Mouse (Mus musculus): ENCODE data around the gene Tenm4.

Gene Tenm4

GRCm38 (mm10) chr7:96476987-96477613 lies 306.1 kb downstream of the Tenm4 start:
- DNase-seq (ENCODE audit: extremely low spot score) = no peak

- no peak for DNase-seq (ENCODE audit: extremely low spot score)
These were observed 308.1 kb downstream of the Tenm4 start for GRCm38 (mm10) chr7:96479139-96479538.

GRCm38 (mm10) chr7:96480351-96480983 lies 309.4 kb downstream of the Tenm4 start:
- DNase-seq (ENCODE audit: extremely low spot score) = no peak

GRCm38 (mm10) chr7:96482953-96483352 lies 311.9 kb downstream of the Tenm4 start:
- no peak for DNase-seq (ENCODE audit: extremely low spot score)

- DNase-seq (ENCODE audit: extremely low spot score) = no peak
These were observed 313.0 kb downstream of the Tenm4 start for GRCm38 (mm10) chr7:96484006-96484581.

- no peak for DNase-seq (ENCODE audit: extremely low spot score)
These were observed 318.5 kb downstream of the Tenm4 start for GRCm38 (mm10) chr7:96489348-96490076.

- DNase-seq (ENCODE audit: extremely low spot score) = no peak
These were observed 320.9 kb downstream of the Tenm4 start for GRCm38 (mm10) chr7:96491896-96492295.

- no peak for DNase-seq (ENCODE audit: extremely low spot score)
These were observed 321.6 kb downstream of the Tenm4 start for GRCm38 (mm10) chr7:96492696-96493095.

- no peak for DNase-seq (ENCODE audit: extremely low spot score)
These were observed 323.0 kb downstream of the Tenm4 start for GRCm38 (mm10) chr7:96494057-96494456.

GRCm38 (mm10) chr7:96500108-96500507 lies 329.1 kb downstream of the Tenm4 start:
- DNase-seq (ENCODE audit: extremely low spot score) = no peak

GRCm38 (mm10) chr7:96500797-96501196 lies 329.8 kb downstream of the Tenm4 start:
- DNase-seq (ENCODE audit: extremely low spot score) = no peak

GRCm38 (mm10) chr7:96502321-96502973 lies 331.4 kb downstream of the Tenm4 start:
- no peak for DNase-seq (ENCODE audit: extremely low spot score)

GRCm38 (mm10) chr7:96505538-96505937 lies 334.5 kb downstream of the Tenm4 start:
- DNase-seq (ENCODE audit: extremely low spot score) = no peak

- DNase-seq (ENCODE audit: extremely low spot score) = no peak
These were observed 336.0 kb downstream of the Tenm4 start for GRCm38 (mm10) chr7:96507046-96507445.

- DNase-seq (ENCODE audit: extremely low spot score) = no peak
These were observed 339.4 kb downstream of the Tenm4 start for GRCm38 (mm10) chr7:96510396-96510795.

GRCm38 (mm10) chr7:96511018-96511609 lies 340.1 kb downstream of the Tenm4 start:
- DNase-seq (ENCODE audit: extremely low spot score) = no peak

GRCm38 (mm10) chr7:96511953-96512511 lies 341.0 kb downstream of the Tenm4 start:
- DNase-seq (ENCODE audit: extremely low spot score) = no peak

GRCm38 (mm10) chr7:96519216-96519615 lies 348.2 kb downstream of the Tenm4 start:
- DNase-seq (ENCODE audit: extremely low spot score) = peak; percentile 61

- DNase-seq (ENCODE audit: extremely low spot score) = no peak
These were observed 350.9 kb downstream of the Tenm4 start for GRCm38 (mm10) chr7:96521956-96522355.

GRCm38 (mm10) chr7:96523673-96524072 lies 352.6 kb downstream of the Tenm4 start:
- no peak for DNase-seq (ENCODE audit: extremely low spot score)

- no peak for DNase-seq (ENCODE audit: extremely low spot score)
These were observed 353.6 kb downstream of the Tenm4 start for GRCm38 (mm10) chr7:96524486-96525205.

Data from embryo, embryonic 9.5 days (tissue).